Mouse (Mus musculus) C2C12 (cell line): ENCODE data around the gene Cyp2c23.

Source experiments
- CEBPB ChIP-seq: IDR thresholded peaks from one replicate; pipeline ENCODE4 v1.6.1; 2011; ENCODE audit warnings: low read depth, mild to moderate bottlenecking, control low read depth, moderate library complexity
- CTCF ChIP-seq: IDR thresholded peaks from one replicate; pipeline ENCODE4 v1.5.1; 2011; ENCODE audit not compliant: control insufficient read depth, insufficient read depth, insufficient read length
- MAX ChIP-seq: IDR thresholded peaks from one replicate; pipeline ENCODE4 v1.6.1; 2011; ENCODE audit warnings: mild to moderate bottlenecking, control low read depth
- MYOD1 ChIP-seq: IDR thresholded peaks from one replicate; pipeline ENCODE4 v1.6.1; 2011; ENCODE audit warnings: low read depth; ENCODE audit not compliant: control insufficient read depth, insufficient read length
- MYOG ChIP-seq: IDR thresholded peaks from one replicate; pipeline ENCODE4 v1.6.1; 2011; ENCODE audit not compliant: control insufficient read depth, insufficient read length; ENCODE audit errors: extremely low read depth
- USF1 ChIP-seq: IDR thresholded peaks from one replicate; pipeline ENCODE4 v1.6.1; 2011; ENCODE audit warnings: low read depth, mild to moderate bottlenecking, control low read depth, moderate library complexity

- TF ChIP-seq CTCF (no peak), USF1 (no peak), MYOG (no peak), MAX (no peak), MYOD1 (no peak), CEBPB (no peak)
These were observed at the start of gene Cyp2c23 for GRCm38 (mm10) chr19:44028972-44029371.
